Mouse (Mus musculus) liver, postnatal 0 days (tissue): ENCODE measurements at regions not wholly inside any gene's neighbourhood (a gene's known extent, or its start where the extent isn't known, plus 50 kb on each side); places are given as distances from the start of the nearest gene placed in this dataset.

ENCODE experiments used
- CTCF ChIP-seq: sonication (generic); IDR thresholded peaks from 2 replicates; pipeline ENCODE4 v1.5.1; 2016; ENCODE audit warnings: antibody characterized with exemption, low read depth
- EP300 ChIP-seq: IDR thresholded peaks from 2 replicates; pipeline ENCODE4 v1.6.1; 2016; ENCODE audit warnings: antibody characterized with exemption, low read depth, mild to moderate bottlenecking

- TF ChIP-seq CTCF (no peak), EP300 (no peak)
Observed at GRCm38 (mm10) chr12:50258901-50259300, 390.0 kb downstream of the Prkd1 start.
